Mouse (Mus musculus): ENCODE results near the gene Pip5kl1. TPM values are rescaled to one million over a fixed set of nuclear protein-coding genes. Genes with fewer than 3 reads are reported as not detected.

Gene Pip5kl1
- polyA plus RNA-seq, 1 experiment from 2014 or later, result 0.08 TPM

DNA sequence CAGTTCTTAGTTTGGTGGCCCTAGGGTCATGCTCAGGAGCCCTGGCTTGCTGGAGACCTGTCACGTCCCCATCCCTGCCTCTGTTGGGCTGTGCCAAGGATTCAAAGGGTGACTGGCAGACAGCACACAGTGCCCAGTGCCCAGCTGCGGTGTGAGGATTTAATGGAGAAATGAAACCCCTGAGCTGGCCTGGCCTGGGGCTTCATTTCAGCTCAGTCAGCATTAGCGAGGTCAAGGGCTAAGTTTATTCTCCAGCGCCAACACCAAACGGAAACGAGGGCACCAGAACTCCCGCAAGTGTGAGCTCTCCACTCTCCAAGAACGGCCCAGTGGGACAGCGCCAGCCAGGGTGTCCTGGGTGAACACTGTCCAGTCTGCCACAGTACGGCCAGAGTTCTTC is 15.6 kb downstream of the Pip5kl1 start:
- Histone ChIP-seq H3K4me3 (ENCODE audit: low read depth, low read length) (no peak overlapping the region), H3K27me3 (ENCODE audit: control insufficient read depth, insufficient read depth, low read length) (no peaks in the 10 kb centered on the region), H3K36me3 (ENCODE audit: control insufficient read depth, insufficient read depth, low read length) (no peaks in the 10 kb centered on the region), H3K27ac (replicated peaks) (no peak overlapping the region), H3K9me3 (ENCODE audit: control insufficient read depth, low read length) (no peaks in the 10 kb centered on the region), H3K9ac (ENCODE audit: low read length) (no peak overlapping the region), H3K4me1 (replicated peaks; ENCODE audit: control insufficient read depth, insufficient read depth) (no peaks in the 10 kb centered on the region), H3K4me2 (replicated peaks; ENCODE audit: low read depth) (no peak overlapping the region)
- ATAC-seq (ENCODE audit: low FRiP score, low TSS enrichment), result no peak
- TF ChIP-seq CTCF (IDR thresholded peaks at IDR 0.05; ENCODE audit: low read depth), result no peak
- 66% methylated on average over 10 of the region's 10 CpGs for WGBS
- DNase-seq (ENCODE audit: low spot score), result no peak

DNA sequence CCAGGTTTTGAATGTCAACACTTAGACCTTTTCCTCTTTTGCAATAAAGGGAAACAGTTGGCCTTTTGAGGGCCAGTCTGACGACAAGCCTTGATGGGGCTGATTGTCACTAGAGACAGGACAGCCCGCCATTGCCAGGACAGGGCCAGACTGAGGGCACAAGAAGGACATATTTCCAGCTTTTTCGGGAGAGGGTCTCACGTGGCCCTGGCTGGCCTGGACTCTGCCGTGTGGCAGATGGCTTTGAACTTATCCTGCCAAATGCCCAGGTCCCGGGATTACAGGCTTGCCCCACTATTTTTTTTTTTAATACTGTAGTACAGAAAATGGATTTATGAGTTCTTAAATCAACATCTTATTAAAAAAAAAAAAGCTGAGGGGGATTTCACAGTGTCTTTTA is 16.7 kb downstream of the Pip5kl1 start:
- H3K9ac ChIP-seq (ENCODE audit: low read length), result no peak overlapping the region
- ATAC-seq (ENCODE audit: low FRiP score, low TSS enrichment) (no peak), DNase-seq (ENCODE audit: low spot score) (no peak)
- TF ChIP-seq CTCF (IDR thresholded peaks at IDR 0.05; ENCODE audit: low read depth) (no peak), EP300 (optimal IDR thresholded peaks at IDR 0.05) (no peak)
- H3K27ac ChIP-seq (replicated peaks), result no peak overlapping the region
- no peaks in the 10 kb centered on the region for H3K9me3 ChIP-seq (ENCODE audit: control insufficient read depth, low read length)
- H3K4me3 ChIP-seq (ENCODE audit: low read depth, low read length), result no peak overlapping the region
- 62% methylated on average over 6 of the region's 6 CpGs for WGBS
- H3K27me3 ChIP-seq (ENCODE audit: control insufficient read depth, insufficient read depth, low read length), result no peaks in the 10 kb centered on the region
- no peaks in the 10 kb centered on the region for H3K36me3 ChIP-seq (ENCODE audit: control insufficient read depth, insufficient read depth, low read length)
- no peak overlapping the region for H3K4me2 ChIP-seq (replicated peaks; ENCODE audit: low read depth)
- no peaks in the 10 kb centered on the region for H3K4me1 ChIP-seq (replicated peaks; ENCODE audit: control insufficient read depth, insufficient read depth)

DNA sequence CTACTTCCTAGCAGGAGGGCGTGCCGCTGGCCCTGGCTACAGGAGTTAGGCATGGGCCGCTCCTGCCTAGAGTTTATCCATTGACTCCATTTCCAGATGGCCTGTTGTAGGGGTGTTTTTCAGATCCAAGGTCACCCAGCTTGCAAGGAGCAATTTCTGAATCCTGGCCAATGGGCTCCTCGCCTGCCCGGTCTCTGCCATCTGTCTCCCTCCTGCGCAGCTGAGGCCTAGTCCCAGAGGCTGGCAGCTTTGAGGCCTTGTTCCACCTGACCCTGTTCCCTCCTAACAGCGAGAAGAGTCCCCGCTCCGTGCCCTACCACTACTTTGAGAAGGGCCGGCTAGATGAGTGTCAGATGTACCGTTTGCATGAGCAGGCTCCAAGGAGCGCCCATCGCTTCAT is 22.1 kb downstream of the Pip5kl1 start:
- ATAC-seq (ENCODE audit: low FRiP score, low TSS enrichment) (no peak), DNase-seq (ENCODE audit: low spot score) (no peak)
- WGBS, result 88% methylated on average over 13 of the region's 13 CpGs
- TF ChIP-seq CTCF (IDR thresholded peaks at IDR 0.05; ENCODE audit: low read depth) (no peak), EP300 (optimal IDR thresholded peaks at IDR 0.05) (no peak)
- H3K4me2 ChIP-seq (replicated peaks; ENCODE audit: low read depth), result no peak overlapping the region
- H3K27me3 ChIP-seq (ENCODE audit: control insufficient read depth, insufficient read depth, low read length), result no peaks in the 10 kb centered on the region
- H3K4me1 ChIP-seq (replicated peaks; ENCODE audit: control insufficient read depth, insufficient read depth), result no peaks in the 10 kb centered on the region; the same call in 1 of the 2 replicates
- no peaks in the 10 kb centered on the region for H3K9me3 ChIP-seq (ENCODE audit: control insufficient read depth, low read length)
- H3K9ac ChIP-seq (ENCODE audit: low read length), result no peak overlapping the region
- no peak overlapping the region for H3K27ac ChIP-seq (replicated peaks)
- H3K36me3 ChIP-seq (ENCODE audit: control insufficient read depth, insufficient read depth, low read length), result peaks cover 6% of the 10 kb centered on the region; the same call in 1 of the 2 replicates
- H3K4me3 ChIP-seq (ENCODE audit: low read depth, low read length), result no peak overlapping the region

GRCm38 (mm10) chr2:32597248-32597647 is 22.7 kb downstream of the Pip5kl1 start:
- DNase-seq (ENCODE audit: low spot score) (no peak), ATAC-seq (ENCODE audit: low FRiP score, low TSS enrichment) (no peak)
- Histone ChIP-seq H3K4me2 (replicated peaks; ENCODE audit: low read depth) (no peak overlapping the region), H3K9me3 (ENCODE audit: control insufficient read depth, low read length) (no peaks in the 10 kb centered on the region), H3K4me3 (ENCODE audit: low read depth, low read length) (no peak overlapping the region), H3K9ac (ENCODE audit: low read length) (no peak overlapping the region), H3K27me3 (ENCODE audit: control insufficient read depth, insufficient read depth, low read length) (no peaks in the 10 kb centered on the region), H3K36me3 (ENCODE audit: control insufficient read depth, insufficient read depth, low read length) (peaks cover 6% of the 10 kb centered on the region; the same call in 1 of the 2 replicates), H3K27ac (replicated peaks) (no peak overlapping the region), H3K4me1 (replicated peaks; ENCODE audit: control insufficient read depth, insufficient read depth) (no peaks in the 10 kb centered on the region; the same call in 1 of the 2 replicates)
- TF ChIP-seq CTCF (IDR thresholded peaks at IDR 0.05; ENCODE audit: low read depth), result no peak
- no peak for TF ChIP-seq EP300 (optimal IDR thresholded peaks at IDR 0.05)
- 82% methylated on average over 5 of the region's 5 CpGs for whole genome bisulfite sequencing

- H3K27me3 ChIP-seq (ENCODE audit: control insufficient read depth, insufficient read depth, low read length), result no peaks in the 10 kb centered on the region
Measured at GRCm38 (mm10) chr2:32597699-32598098, 23.1 kb downstream of the Pip5kl1 start.

GRCm38 (mm10) chr2:32598506-32598905 is 23.9 kb downstream of the Pip5kl1 start:
- H3K9ac ChIP-seq (ENCODE audit: low read length), result no peak overlapping the region
- no peak for ATAC-seq (ENCODE audit: low FRiP score, low TSS enrichment)
- TF ChIP-seq EP300 (optimal IDR thresholded peaks at IDR 0.05), result no peak
- DNase-seq (ENCODE audit: low spot score), result no peak
- no peak overlapping the region for H3K27ac ChIP-seq (replicated peaks)
- H3K4me2 ChIP-seq (replicated peaks; ENCODE audit: low read depth), result no peak overlapping the region
- no peaks in the 10 kb centered on the region; the same call in 1 of the 2 replicates for H3K4me1 ChIP-seq (replicated peaks; ENCODE audit: control insufficient read depth, insufficient read depth)
- no peaks in the 10 kb centered on the region for H3K27me3 ChIP-seq (ENCODE audit: control insufficient read depth, insufficient read depth, low read length)
- peaks cover 6% of the 10 kb centered on the region; the same call in 1 of the 2 replicates for H3K36me3 ChIP-seq (ENCODE audit: control insufficient read depth, insufficient read depth, low read length)
- no peak overlapping the region for H3K4me3 ChIP-seq (ENCODE audit: low read depth, low read length)
- WGBS, result 86% methylated on average over 8 of the region's 8 CpGs
- no peaks in the 10 kb centered on the region for H3K9me3 ChIP-seq (ENCODE audit: control insufficient read depth, low read length)

More at GRCm38 (mm10) chr2:32597699-32598098, 23.1 kb downstream of the Pip5kl1 start:
- Histone ChIP-seq H3K4me3 (ENCODE audit: low read depth, low read length) (no peak overlapping the region), H3K9me3 (ENCODE audit: control insufficient read depth, low read length) (no peaks in the 10 kb centered on the region), H3K9ac (ENCODE audit: low read length) (no peak overlapping the region), H3K27ac (replicated peaks) (no peak overlapping the region), H3K36me3 (ENCODE audit: control insufficient read depth, insufficient read depth, low read length) (peaks cover 6% of the 10 kb centered on the region; the same call in 1 of the 2 replicates), H3K4me2 (replicated peaks; ENCODE audit: low read depth) (no peak overlapping the region), H3K4me1 (replicated peaks; ENCODE audit: control insufficient read depth, insufficient read depth) (no peaks in the 10 kb centered on the region; the same call in 1 of the 2 replicates)
- WGBS, result 78% methylated on average over 5 of the region's 5 CpGs
- TF ChIP-seq CTCF (IDR thresholded peaks at IDR 0.05; ENCODE audit: low read depth) (no peak), EP300 (optimal IDR thresholded peaks at IDR 0.05) (no peak)
- ATAC-seq (ENCODE audit: low FRiP score, low TSS enrichment) (no peak), DNase-seq (ENCODE audit: low spot score) (no peak)
